Mouse (Mus musculus) olfactory bulb, adult 2 months (tissue): ENCODE data around the gene Slc22a3. TPM values are rescaled to one million over a fixed set of nuclear protein-coding genes. Genes with fewer than 3 reads are reported as not detected.
A peak's percentile ranks its signal among the peaks of the same experiment; 100 is the strongest.

Experiments
- H3K27ac ChIP-seq: fragments of 200-500 bp; 2 replicates; pipeline ENCODE4 v1.5.1; 2012; ENCODE audit warnings: low read depth, low read length; ENCODE audit not compliant: insufficient read depth
- H3K4me1 ChIP-seq: fragments of 200-500 bp; 2 replicates; pipeline ENCODE4 v1.6.1; 2012; ENCODE audit warnings: low read length; ENCODE audit not compliant: control insufficient read depth, insufficient read depth
- H3K4me3 ChIP-seq: fragments of 200-500 bp; 2 replicates; pipeline ENCODE4 v1.5.1; 2012; ENCODE audit warnings: mild to moderate bottlenecking, low read depth, low read length, moderate library complexity; ENCODE audit not compliant: insufficient read depth
- CTCF ChIP-seq: fragments of 200-500 bp; IDR thresholded peaks from 2 replicates; pipeline ENCODE4 v1.5.1; 2012; ENCODE audit warnings: low read depth, mild to moderate bottlenecking, low read length, moderate library complexity; ENCODE audit not compliant: insufficient read depth
- POLR2A ChIP-seq: fragments of 200-500 bp; IDR thresholded peaks from 2 replicates; pipeline ENCODE4 v1.6.1; 2012; ENCODE audit warnings: mild to moderate bottlenecking, low read depth, low read length, moderate library complexity; ENCODE audit not compliant: insufficient read depth
- WGBS: fragments of 180-500 bp; shearing (Covaris S2); methylation state at CpG from one replicate; pipeline ENCODE4 v1.1.7; 2018; 5-methylcytosine and 5-hydroxymethylcytosine counted together
- polyA plus RNA-seq: library from polyadenylated mRNA; stranded (reverse); fragments of >200 nt; gene quantifications from 2 replicates; pipeline ENCODE4 v1.2.4, GENCODE M21; 2012; ENCODE audit warnings: low replicate concordance; ENCODE audit not compliant: missing spikeins, insufficient read depth, insufficient read length

Gene Slc22a3
- polyA plus RNA-seq, result not detected in 2 replicates

DNA sequence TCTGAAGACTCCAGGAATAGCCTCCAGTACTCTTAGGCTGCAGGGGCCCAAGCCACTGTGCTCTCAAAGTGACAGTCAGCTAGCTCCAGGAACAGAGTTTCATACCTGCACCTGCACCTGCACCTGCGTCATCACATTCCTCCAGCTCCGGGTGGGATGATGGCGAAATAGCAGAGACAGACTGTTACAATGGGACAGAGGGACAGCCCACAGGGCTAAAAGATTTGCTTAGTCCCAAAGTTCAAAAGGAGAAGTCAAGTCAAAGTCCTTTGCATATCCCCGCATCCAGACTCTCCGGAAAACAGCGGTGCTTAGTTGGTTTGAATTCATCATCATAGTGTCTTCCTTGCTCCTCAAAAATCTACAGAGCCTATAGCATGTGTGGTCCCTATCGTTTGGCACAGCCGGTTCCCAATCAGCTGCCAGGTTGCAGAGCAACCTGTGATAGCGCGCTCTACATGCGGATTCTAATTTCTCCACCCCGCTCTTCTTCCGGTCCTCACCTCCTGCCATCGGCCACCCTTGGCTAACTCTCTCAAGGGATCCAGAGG lies at the start of gene Slc22a3:
Gene Slc22a3 (minus strand): TSS at position 51 of the 551 bp plus-strand sequence.
- no peak for TF ChIP-seq CTCF
- no peak for TF ChIP-seq POLR2A
- WGBS, result 20% methylated on average over 14 of the region's 14 CpGs
- Histone ChIP-seq H3K4me1 (peaks cover 15% of the 10 kb centered on the region), H3K27ac (no peak within 1 kb of the TSS), H3K4me3 (peak within 1 kb of the TSS; percentile 25)

DNA sequence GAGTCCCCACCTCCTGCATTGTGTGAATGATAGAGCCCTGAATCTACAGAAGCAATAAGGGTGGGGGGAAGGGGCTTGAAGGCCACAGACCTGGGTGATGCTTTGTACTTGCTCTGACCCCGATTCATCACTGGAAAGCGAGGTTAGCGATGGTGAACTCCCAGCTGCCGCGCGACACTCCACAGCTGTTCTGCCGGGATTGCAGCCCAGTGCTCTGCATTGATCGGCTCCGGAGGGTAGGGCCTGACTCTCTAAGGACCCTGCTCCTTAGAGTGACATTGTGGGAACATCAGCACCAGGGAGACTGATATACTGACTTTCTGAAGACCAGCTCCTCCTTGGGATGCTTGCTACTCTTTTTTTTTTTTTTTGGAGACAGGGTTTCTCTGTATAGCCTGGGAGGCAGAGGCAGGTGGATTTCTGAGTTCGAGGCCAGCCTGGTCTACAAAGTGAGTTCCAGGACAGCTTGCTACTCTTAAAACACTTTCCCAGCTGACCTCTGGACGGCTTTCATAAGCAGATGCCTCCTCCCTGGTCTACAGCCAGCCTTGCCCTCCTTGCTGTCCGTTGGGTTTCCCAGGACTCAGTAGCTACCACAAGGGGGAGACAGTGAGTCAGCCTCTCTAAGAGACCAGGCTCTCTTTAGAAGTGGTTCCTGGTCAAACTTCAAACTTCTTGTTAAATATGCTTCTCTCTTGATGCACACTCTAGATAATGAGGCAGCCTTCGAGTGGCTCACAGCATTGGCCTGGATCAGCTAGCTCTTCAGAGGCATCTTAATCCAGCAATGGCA lies 27.0 kb upstream of the Slc22a3 start:
- no peak overlapping the region for H3K27ac ChIP-seq
- no peaks in the 10 kb centered on the region; the same call in 1 of the 2 replicates for H3K4me1 ChIP-seq
- H3K4me3 ChIP-seq, result no peak overlapping the region
- WGBS, result 67% methylated on average over 13 of the region's 13 CpGs
- TF ChIP-seq CTCF (peak; percentile 34; the same call in 1 of the 2 replicates), POLR2A (no peak)

DNA sequence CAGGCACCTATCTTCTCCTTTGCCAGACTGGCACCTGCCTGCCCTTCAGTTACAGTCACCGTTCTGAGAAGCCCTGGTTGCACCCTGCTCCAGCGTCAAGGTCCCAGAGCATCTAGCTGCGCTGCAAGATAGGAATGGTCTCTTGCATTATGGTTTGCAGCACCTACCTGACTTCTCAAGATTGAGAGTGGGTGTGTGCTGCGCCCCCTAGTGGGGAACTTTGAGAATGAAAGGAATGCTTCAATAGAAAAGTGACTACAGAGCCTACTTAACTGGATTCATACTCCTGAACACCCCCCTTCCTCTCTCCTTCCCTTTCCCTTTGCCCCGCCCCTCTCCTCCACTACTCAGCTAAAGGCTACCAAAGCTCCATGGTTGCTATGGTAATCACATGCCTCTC lies 24.6 kb upstream of the Slc22a3 start:
- H3K27ac ChIP-seq, result no peak overlapping the region
- H3K4me1 ChIP-seq, result no peaks in the 10 kb centered on the region
- TF ChIP-seq CTCF (no peak), POLR2A (no peak)
- 43% methylated on average over 5 of the region's 5 CpGs for WGBS
- H3K4me3 ChIP-seq, result no peak overlapping the region

DNA sequence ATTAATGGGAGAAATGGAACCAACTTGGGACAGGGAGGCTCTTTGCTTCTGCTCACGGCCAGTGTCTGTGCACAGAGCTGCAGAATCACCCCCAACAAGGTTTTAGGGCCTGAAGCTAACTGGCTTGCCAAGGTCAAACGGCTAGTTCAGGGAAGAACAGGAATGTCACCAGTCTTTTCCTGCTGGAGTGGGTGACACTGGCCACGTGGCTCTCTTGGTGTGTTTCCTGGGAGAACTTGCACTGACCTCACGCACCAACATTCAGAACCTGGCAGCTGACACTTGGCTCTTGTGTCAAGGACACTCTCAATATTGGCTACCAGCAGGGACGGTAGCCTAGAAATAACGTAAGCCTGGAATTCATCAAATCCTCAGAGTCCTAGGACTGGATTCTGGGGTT lies 22.6 kb upstream of the Slc22a3 start:
- Histone ChIP-seq H3K27ac (no peak overlapping the region), H3K4me3 (no peak overlapping the region), H3K4me1 (no peaks in the 10 kb centered on the region)
- no peak for TF ChIP-seq CTCF
- no peak for TF ChIP-seq POLR2A
- 85% methylated on average over 6 of the region's 6 CpGs for WGBS

DNA sequence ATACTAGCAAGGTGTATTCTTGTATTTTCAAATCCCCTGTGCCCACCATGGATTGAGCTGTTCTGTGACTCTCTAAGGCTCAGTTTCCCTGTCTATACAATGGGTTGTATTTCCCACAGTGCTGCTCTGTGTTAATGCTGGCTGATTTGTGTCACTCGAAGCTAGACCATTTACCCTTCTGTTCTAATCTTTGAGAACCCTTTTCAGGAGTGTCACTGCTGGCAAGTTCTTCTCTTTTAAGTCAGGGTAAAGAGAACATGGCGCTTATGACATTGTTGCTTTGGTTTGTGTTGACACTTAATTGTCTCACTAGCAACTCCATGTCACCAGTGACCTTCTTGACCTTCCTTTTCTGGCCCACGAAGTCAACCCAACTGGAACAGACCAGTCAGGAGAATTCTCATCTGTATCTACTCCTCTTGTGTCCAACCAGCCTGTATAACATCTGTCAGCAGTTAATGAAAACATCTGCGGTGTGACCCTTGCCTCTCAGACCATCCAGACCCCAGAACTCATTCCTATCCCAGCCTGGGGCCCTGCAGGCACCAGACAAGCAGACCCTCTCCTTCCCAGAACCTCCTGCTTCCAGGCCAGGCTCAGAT lies 22.0 kb upstream of the Slc22a3 start:
- no peak overlapping the region for H3K27ac ChIP-seq
- H3K4me3 ChIP-seq, result no peak overlapping the region
- WGBS, result 75% methylated on average over 4 of the region's 4 CpGs
- no peaks in the 10 kb centered on the region for H3K4me1 ChIP-seq
- TF ChIP-seq POLR2A (no peak), CTCF (no peak)

DNA sequence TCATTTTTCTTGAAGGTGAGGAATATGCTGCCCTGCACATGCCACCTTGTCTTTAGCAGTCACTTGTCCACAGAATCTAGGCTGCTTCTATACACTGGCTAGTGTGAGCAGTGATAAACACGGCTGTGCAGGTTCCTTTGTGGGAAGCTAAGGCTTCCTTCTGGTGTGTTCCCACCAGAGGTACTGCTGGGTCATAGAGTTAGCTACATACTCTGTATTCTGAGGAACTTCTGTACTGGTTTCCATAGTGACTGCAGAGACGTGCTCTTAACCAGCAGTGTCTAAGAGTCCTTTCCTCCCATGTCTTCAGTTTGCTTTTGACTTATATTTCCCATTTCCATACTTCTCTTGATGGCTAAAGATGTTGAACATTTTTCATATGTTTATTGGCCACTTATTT lies 11.6 kb upstream of the Slc22a3 start:
- no peak for TF ChIP-seq CTCF
- TF ChIP-seq POLR2A, result no peak
- no peak overlapping the region for H3K4me3 ChIP-seq
- H3K4me1 ChIP-seq, result no peaks in the 10 kb centered on the region
- H3K27ac ChIP-seq, result no peak overlapping the region
- WGBS, result 52% methylated on average over 2 of the region's 2 CpGs

DNA sequence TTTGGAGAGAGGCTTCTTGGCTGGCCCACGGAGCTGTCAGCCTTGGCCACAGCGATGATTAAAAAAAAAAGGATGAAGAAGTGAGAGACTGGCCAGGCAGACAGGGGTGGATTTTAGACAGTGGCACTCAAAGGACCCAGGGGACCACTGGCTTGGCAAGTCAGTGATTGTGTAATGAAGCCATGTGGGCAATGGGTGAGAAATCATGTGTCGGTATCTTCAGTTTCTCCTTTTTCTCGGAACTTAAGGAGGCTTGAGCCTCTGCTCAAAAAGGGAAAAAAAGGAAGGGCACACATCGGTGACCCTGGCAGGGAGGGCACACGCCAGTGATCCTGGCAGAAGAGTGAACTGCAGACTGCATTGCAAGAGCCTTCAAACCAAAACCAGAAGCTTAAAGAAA lies 10.7 kb upstream of the Slc22a3 start:
- H3K4me3 ChIP-seq, result no peak overlapping the region
- WGBS, result 84% methylated on average over 6 of the region's 6 CpGs

DNA sequence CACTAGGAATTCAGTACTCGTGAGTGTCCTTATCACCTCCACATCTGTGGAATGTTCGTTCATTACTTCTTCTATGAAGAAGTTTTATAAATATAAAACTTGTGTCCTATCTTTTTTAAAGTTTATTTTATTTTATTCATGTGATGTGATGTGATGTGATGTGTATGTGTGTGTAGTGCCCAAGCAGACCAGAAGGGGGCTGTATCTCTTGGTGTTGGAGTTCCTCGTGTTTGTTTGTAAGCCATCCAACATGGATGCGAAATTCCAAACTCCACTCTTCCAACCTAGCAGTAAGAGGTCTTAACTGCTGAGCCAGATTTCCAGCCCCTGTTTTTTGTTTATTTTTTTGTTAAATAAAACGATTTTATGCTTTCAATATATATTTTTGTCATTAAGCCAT lies 6.5 kb upstream of the Slc22a3 start:
- Histone ChIP-seq H3K27ac (no peak overlapping the region), H3K4me3 (no peak overlapping the region), H3K4me1 (no peaks in the 10 kb centered on the region)
- no peak for TF ChIP-seq CTCF
- TF ChIP-seq POLR2A, result no peak
- WGBS, result 78% methylated on average over 5 of the region's 5 CpGs

More for the DNA sequence above, 10.7 kb upstream of the Slc22a3 start:
- TF ChIP-seq POLR2A (no peak), CTCF (no peak)
- Histone ChIP-seq H3K27ac (no peak overlapping the region), H3K4me1 (no peaks in the 10 kb centered on the region)

DNA sequence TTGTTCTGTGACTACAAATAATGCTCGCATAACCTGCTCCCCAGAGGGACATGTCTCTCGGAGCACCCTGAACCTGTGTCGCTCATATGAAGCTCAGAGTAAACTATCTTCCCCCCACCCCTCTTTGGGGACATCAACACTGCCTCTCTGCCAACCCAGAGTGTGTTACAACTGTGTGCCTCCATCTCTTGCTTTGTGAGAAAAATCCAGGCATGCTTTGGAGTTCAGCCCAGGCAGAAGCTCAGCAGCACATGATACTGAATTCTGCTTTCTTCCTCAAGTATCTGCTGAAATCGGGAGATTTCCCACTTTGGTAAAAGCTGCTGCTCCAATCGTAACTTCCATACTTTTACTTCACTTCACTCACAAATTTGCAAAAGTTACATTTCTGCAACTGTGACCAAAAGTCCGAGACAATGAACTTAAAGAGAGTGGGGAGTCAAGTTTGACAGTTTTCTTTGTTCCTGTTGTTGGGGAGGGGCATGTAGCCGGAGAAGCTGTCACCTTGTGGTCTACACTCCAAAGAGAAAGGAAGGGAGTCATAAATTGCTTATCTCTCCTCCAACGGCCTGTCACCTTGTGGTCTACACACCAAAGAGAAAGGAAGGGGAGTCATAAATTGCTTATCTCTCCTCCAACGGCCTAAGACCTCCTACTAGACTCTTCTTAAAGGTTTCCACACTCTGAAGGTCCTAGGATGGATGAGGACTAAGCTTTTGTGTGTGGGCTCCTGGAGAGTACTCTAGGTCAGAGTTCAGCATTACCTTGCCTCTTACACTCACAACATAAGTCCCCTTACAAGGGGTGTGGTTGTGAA lies 5.8 kb upstream of the Slc22a3 start:
- Histone ChIP-seq H3K4me3 (no peak overlapping the region), H3K27ac (no peak overlapping the region), H3K4me1 (no peaks in the 10 kb centered on the region)
- WGBS, result 81% methylated on average over 9 of the region's 9 CpGs
- TF ChIP-seq POLR2A (no peak), CTCF (no peak)
